Mouse (Mus musculus): Measurements from ENCODE around the gene Rbm19. TPM values are rescaled to one million over a fixed set of nuclear protein-coding genes. Genes with fewer than 3 reads are reported as not detected.

Rbm19 gene
- polyA plus RNA-seq, 1 experiment from 2014 or later = 27.0 TPM

DNA sequence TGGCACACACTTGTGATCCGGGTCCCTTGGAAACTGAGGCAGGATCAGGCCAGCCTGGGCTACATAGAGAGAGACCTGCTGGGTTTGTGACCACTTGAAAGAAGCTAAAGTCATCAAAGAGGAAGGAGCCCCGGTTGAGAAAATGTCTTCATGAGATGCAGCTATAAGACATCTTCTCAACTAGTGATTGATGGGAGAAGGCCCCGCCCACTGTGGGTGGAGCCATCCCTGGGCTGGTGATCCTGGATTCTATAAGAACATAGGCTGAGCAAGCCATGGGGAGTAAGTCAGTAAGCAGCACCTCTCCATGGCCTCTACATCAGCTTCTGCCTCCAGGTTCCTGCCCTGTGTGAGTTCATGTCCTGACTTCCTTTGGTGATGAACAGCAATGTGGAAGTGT, 98.2 kb downstream of the Rbm19 start:
- Histone ChIP-seq H3K27ac (replicated peaks; ENCODE audit: low read depth, low read length) (no peak overlapping the region), H3K4me1 (ENCODE audit: control insufficient read depth, insufficient read depth, low read length) (peaks cover 4% of the 10 kb centered on the region; the same call in 1 of the 2 replicates), H3K9ac (replicated peaks; ENCODE audit: low read length) (no peak overlapping the region), H3K4me3 (ENCODE audit: low read depth, low read length) (no peak overlapping the region), H3K36me3 (replicated peaks; ENCODE audit: control insufficient read depth, insufficient read depth, low read depth, low read length) (no peaks in the 10 kb centered on the region), H3K27me3 (ENCODE audit: control insufficient read depth, insufficient read depth, low read length) (no peaks in the 10 kb centered on the region; the same call in 1 of the 2 replicates), H3K4me2 (ENCODE audit: low read depth, low read length) (no peak overlapping the region), H3K9me3 (replicated peaks; ENCODE audit: control insufficient read depth, low read length) (no peaks in the 10 kb centered on the region)
- DNase-seq (ENCODE audit: low spot score) (no peak), ATAC-seq (replicated peaks; ENCODE audit: insufficient number of reproducible peaks, low FRiP score, low TSS enrichment, low read depth) (no peak)
- 73% methylated on average over 3 of the region's 3 CpGs for WGBS

DNA sequence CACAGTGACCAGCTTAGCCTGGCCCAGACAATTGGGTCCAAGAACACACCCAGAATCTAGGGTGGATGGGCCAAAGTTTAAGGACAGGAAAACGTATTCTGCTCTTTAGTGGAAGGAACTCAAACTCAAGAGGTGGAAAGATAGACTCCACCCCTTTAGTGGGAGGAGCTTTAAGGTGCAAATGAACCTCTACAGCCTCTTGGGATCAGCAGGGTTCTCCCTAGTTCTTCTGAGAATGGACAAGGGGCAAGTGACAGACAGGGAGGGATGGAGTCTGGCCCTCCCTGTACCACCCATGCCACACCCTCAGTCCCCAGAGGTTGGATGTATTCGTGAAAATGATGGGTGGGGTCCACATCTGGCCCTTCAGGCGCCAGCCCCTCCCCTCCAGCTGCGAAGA, 105.0 kb downstream of the Rbm19 start:
- H3K36me3 ChIP-seq (replicated peaks; ENCODE audit: control insufficient read depth, insufficient read depth, low read depth, low read length) = no peaks in the 10 kb centered on the region
- H3K4me2 ChIP-seq (ENCODE audit: low read depth, low read length) = no peak overlapping the region
- 9% methylated on average over 4 of the region's 4 CpGs for WGBS
- no peak overlapping the region for H3K27ac ChIP-seq (replicated peaks; ENCODE audit: low read depth, low read length)
- no peaks in the 10 kb centered on the region for H3K9me3 ChIP-seq (replicated peaks; ENCODE audit: control insufficient read depth, low read length)
- DNase-seq (ENCODE audit: low spot score) = no peak
- no peak for ATAC-seq (replicated peaks; ENCODE audit: insufficient number of reproducible peaks, low FRiP score, low TSS enrichment, low read depth)
- no peak overlapping the region for H3K9ac ChIP-seq (replicated peaks; ENCODE audit: low read length)
- H3K4me1 ChIP-seq (ENCODE audit: control insufficient read depth, insufficient read depth, low read length) = no peaks in the 10 kb centered on the region; the same call in 1 of the 2 replicates
- no peak overlapping the region for H3K4me3 ChIP-seq (ENCODE audit: low read depth, low read length)
- H3K27me3 ChIP-seq (ENCODE audit: control insufficient read depth, insufficient read depth, low read length) = no peaks in the 10 kb centered on the region; the same call in 1 of the 2 replicates

DNA sequence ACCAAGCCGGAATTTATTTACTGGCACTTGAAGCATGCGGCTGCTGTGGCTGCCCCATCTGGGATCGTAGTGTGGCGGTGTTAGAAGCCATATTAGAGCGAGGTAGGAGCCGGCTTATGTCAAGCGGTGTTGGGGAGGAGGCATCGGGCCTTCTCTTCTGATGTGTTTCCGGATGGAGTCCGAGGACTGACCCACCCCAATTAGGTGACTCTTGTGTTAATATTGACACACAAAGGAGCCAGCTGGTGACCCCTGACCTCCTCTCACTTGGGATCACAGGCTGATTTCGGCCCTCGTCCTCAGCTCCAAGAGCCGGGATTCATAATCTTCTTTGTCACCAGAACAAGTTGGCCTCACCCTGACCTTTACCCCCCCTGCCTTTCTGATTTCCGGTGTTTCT, 109.1 kb downstream of the Rbm19 start:
- Histone ChIP-seq H3K27me3 (ENCODE audit: control insufficient read depth, insufficient read depth, low read length) (no peaks in the 10 kb centered on the region; the same call in 1 of the 2 replicates), H3K9ac (replicated peaks; ENCODE audit: low read length) (no peak overlapping the region), H3K27ac (replicated peaks; ENCODE audit: low read depth, low read length) (no peak overlapping the region), H3K9me3 (replicated peaks; ENCODE audit: control insufficient read depth, low read length) (no peaks in the 10 kb centered on the region), H3K4me3 (ENCODE audit: low read depth, low read length) (no peak overlapping the region), H3K36me3 (replicated peaks; ENCODE audit: control insufficient read depth, insufficient read depth, low read depth, low read length) (no peaks in the 10 kb centered on the region), H3K4me1 (ENCODE audit: control insufficient read depth, insufficient read depth, low read length) (no peaks in the 10 kb centered on the region; the same call in 1 of the 2 replicates), H3K4me2 (ENCODE audit: low read depth, low read length) (no peak overlapping the region)
- no peak for ATAC-seq (replicated peaks; ENCODE audit: insufficient number of reproducible peaks, low FRiP score, low TSS enrichment, low read depth)
- 17% methylated on average over 14 of the region's 14 CpGs for WGBS
- DNase-seq (ENCODE audit: low spot score) = no peak

DNA sequence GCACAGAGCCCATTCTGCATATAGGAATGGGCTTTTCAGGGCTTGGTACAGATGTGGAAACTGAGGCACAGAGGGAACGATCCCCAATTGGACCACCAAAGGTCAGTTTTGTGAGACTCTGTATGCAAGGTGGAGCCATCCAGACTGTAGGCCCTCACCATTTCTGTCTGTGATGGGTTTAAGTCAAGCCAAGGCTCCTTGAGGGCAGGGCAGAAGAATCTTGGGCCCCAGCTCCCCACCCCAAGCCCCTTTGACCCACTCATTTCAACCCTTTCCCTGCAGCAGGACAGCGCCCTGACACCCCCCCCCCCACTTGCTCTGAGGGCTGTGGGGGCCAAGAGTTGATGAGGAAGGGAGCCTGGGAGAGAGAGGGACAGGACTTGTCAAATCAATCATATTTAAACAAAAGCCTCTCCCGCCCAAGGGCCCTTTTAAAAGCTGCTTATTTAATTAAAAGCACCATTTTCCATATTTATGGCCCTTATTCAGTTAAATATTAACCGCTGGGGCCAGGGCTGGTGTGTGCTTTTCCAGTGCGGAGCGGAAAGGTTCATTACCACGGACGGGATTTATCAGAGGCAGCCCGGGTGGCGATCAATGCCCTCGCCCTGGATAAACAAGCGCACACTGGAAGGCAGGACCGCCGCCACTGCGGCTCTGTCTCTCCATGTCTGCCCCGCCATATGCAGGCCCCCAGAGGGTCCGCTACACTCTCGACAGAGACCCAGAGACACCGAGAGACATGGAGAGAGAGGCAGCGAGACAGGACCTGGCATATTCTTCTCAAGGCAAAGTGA, 112.5 kb downstream of the Rbm19 start:
- Histone ChIP-seq H3K9me3 (replicated peaks; ENCODE audit: control insufficient read depth, low read length) (no peaks in the 10 kb centered on the region), H3K4me2 (ENCODE audit: low read depth, low read length) (no peak overlapping the region), H3K9ac (replicated peaks; ENCODE audit: low read length) (no peak overlapping the region), H3K27ac (replicated peaks; ENCODE audit: low read depth, low read length) (no peak overlapping the region), H3K4me1 (ENCODE audit: control insufficient read depth, insufficient read depth, low read length) (peaks cover 2% of the 10 kb centered on the region), H3K36me3 (replicated peaks; ENCODE audit: control insufficient read depth, insufficient read depth, low read depth, low read length) (no peaks in the 10 kb centered on the region), H3K4me3 (ENCODE audit: low read depth, low read length) (no peak overlapping the region), H3K27me3 (ENCODE audit: control insufficient read depth, insufficient read depth, low read length) (peaks cover 3% of the 10 kb centered on the region; the same call in 1 of the 2 replicates)
- DNase-seq (ENCODE audit: low spot score) = no peak
- 61% methylated on average over 20 of the region's 20 CpGs for whole genome bisulfite sequencing
- ATAC-seq (replicated peaks; ENCODE audit: insufficient number of reproducible peaks, low FRiP score, low TSS enrichment, low read depth) = no peak

DNA sequence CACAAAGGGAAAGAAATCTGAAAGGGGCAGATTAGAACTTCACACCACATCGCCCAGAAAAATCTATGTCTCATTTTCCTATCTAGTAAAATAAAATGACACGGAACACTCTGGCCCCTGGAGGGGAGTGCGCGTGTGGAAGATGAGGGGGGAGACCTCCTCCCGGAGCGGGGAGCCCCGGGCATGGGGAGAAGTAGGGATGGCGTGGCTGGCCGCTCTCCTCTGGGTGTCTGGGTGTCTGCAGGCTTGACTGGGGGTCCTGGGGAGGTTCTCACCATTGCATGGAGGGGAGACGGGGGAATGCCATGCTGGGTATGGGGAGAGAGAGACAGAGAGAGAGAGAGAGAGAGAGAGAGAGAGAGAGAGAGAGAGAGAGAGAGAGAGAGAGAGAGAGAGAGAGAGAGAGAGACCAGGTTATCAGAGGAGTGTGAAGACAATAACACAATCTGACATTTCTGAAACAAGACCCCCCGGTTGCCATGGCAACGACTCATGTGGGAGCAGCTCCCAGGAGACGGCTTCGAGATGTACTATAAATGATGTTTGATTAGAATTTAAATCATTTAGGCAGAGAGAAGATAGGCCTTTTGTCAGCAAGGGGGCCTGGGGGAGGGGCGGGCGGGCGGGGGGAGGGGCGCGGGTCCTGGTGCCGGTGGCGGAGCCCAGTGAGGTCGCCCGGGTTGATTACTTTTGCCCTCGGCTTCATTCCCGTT, 115.3 kb downstream of the Rbm19 start:
- H3K9me3 ChIP-seq (replicated peaks; ENCODE audit: control insufficient read depth, low read length) = no peaks in the 10 kb centered on the region
- DNase-seq (ENCODE audit: low spot score) (peak; percentile 84), ATAC-seq (replicated peaks; ENCODE audit: insufficient number of reproducible peaks, low FRiP score, low TSS enrichment, low read depth) (no peak)
- WGBS = 5% methylated on average over 25 of the region's 25 CpGs
- peaks cover 3% of the 10 kb centered on the region; the same call in 1 of the 2 replicates for H3K27me3 ChIP-seq (ENCODE audit: control insufficient read depth, insufficient read depth, low read length)
- H3K27ac ChIP-seq (replicated peaks; ENCODE audit: low read depth, low read length) = no peak overlapping the region
- peak overlapping the region; percentile 18; the same call in 1 of the 2 replicates for H3K4me3 ChIP-seq (ENCODE audit: low read depth, low read length)
- peak overlapping the region; percentile 57 for H3K4me2 ChIP-seq (ENCODE audit: low read depth, low read length)
- no peaks in the 10 kb centered on the region for H3K36me3 ChIP-seq (replicated peaks; ENCODE audit: control insufficient read depth, insufficient read depth, low read depth, low read length)
- peaks cover 2% of the 10 kb centered on the region; the same call in 1 of the 2 replicates for H3K4me1 ChIP-seq (ENCODE audit: control insufficient read depth, insufficient read depth, low read length)
- H3K9ac ChIP-seq (replicated peaks; ENCODE audit: low read length) = peak overlapping the region; percentile 32; the same call in 1 of the 2 replicates

DNA sequence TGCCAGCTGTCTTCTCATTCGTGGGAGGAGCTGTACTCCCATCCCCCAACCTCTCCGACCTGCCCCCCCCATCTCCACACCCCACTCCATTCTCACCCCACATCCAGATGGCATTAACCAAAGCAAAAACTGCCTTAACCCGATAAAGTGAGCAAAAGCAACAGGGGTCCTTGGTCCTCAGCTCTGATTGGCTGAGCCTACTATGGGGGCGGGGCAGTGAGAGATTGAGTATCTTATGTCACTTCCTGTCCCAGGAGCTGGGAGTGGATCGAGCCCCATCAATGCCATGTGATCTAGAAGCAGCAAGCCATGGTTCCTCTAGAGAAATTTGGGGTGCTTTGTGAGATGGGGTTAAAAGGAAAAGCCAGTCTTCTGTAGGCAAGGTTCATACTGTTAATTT, 118.9 kb downstream of the Rbm19 start:
- H3K9ac ChIP-seq (replicated peaks; ENCODE audit: low read length) = no peak overlapping the region
- H3K36me3 ChIP-seq (replicated peaks; ENCODE audit: control insufficient read depth, insufficient read depth, low read depth, low read length) = no peaks in the 10 kb centered on the region
- H3K9me3 ChIP-seq (replicated peaks; ENCODE audit: control insufficient read depth, low read length) = no peaks in the 10 kb centered on the region
- no peak for DNase-seq (ENCODE audit: low spot score)
- peaks cover 2% of the 10 kb centered on the region; the same call in 1 of the 2 replicates for H3K4me1 ChIP-seq (ENCODE audit: control insufficient read depth, insufficient read depth, low read length)
- 62% methylated on average over 5 of the region's 5 CpGs for WGBS
- no peak for ATAC-seq (replicated peaks; ENCODE audit: insufficient number of reproducible peaks, low FRiP score, low TSS enrichment, low read depth)
- no peak overlapping the region for H3K27ac ChIP-seq (replicated peaks; ENCODE audit: low read depth, low read length)
- H3K4me3 ChIP-seq (ENCODE audit: low read depth, low read length) = no peak overlapping the region
- H3K4me2 ChIP-seq (ENCODE audit: low read depth, low read length) = no peak overlapping the region
- H3K27me3 ChIP-seq (ENCODE audit: control insufficient read depth, insufficient read depth, low read length) = peaks cover 3% of the 10 kb centered on the region; the same call in 1 of the 2 replicates

DNA sequence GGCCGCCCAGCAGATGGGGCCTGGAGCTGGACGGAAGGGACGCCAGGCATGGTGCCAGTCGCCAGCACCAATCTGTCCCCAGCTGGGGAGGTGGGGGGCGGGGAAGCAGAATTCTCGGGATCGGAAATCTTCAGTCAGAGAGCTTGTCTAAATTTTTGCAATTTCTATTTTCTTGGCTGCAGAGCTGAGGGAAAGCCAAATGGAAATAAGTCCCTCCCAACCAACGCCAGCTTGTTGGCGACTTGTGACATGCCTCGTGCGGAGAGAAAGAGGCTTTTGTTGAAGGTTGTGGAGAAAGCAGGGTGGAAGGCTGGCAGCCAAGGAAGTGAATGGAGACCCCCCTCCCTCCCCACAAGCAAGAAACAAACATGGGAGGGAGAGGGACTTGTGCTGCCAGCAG, 119.3 kb downstream of the Rbm19 start:
- H3K36me3 ChIP-seq (replicated peaks; ENCODE audit: control insufficient read depth, insufficient read depth, low read depth, low read length) = no peaks in the 10 kb centered on the region
- no peak overlapping the region for H3K27ac ChIP-seq (replicated peaks; ENCODE audit: low read depth, low read length)
- DNase-seq (ENCODE audit: low spot score) (no peak), ATAC-seq (replicated peaks; ENCODE audit: insufficient number of reproducible peaks, low FRiP score, low TSS enrichment, low read depth) (no peak)
- 70% methylated on average over 11 of the region's 11 CpGs for WGBS
- H3K4me2 ChIP-seq (ENCODE audit: low read depth, low read length) = no peak overlapping the region
- no peaks in the 10 kb centered on the region for H3K9me3 ChIP-seq (replicated peaks; ENCODE audit: control insufficient read depth, low read length)
- no peak overlapping the region for H3K9ac ChIP-seq (replicated peaks; ENCODE audit: low read length)
- no peak overlapping the region for H3K4me3 ChIP-seq (ENCODE audit: low read depth, low read length)
- H3K27me3 ChIP-seq (ENCODE audit: control insufficient read depth, insufficient read depth, low read length) = peaks cover 3% of the 10 kb centered on the region; the same call in 1 of the 2 replicates
- peaks cover 2% of the 10 kb centered on the region; the same call in 1 of the 2 replicates for H3K4me1 ChIP-seq (ENCODE audit: control insufficient read depth, insufficient read depth, low read length)

DNA sequence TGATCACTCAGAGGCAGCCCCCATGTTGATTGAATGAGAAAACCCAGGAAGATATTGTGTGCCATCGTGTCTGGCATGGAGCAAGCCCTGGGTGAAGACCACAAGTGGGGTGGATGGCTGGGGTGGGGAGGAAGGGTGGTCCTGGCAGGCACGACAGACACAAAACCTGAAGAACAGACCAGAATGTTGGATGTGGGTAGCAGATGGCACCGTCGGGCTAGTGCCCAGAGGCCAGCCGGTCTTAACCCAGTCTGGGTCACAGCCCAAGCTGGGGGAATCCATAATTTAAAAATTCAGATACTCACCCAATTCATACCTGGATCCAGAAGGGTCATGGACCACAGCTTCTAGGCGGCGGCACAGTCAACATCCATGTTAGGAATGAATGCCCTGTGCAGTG, 123.8 kb downstream of the Rbm19 start:
- no peaks in the 10 kb centered on the region for H3K36me3 ChIP-seq (replicated peaks; ENCODE audit: control insufficient read depth, insufficient read depth, low read depth, low read length)
- no peaks in the 10 kb centered on the region for H3K4me1 ChIP-seq (ENCODE audit: control insufficient read depth, insufficient read depth, low read length)
- H3K4me3 ChIP-seq (ENCODE audit: low read depth, low read length) = no peak overlapping the region
- H3K9ac ChIP-seq (replicated peaks; ENCODE audit: low read length) = no peak overlapping the region
- H3K9me3 ChIP-seq (replicated peaks; ENCODE audit: control insufficient read depth, low read length) = no peaks in the 10 kb centered on the region
- H3K27ac ChIP-seq (replicated peaks; ENCODE audit: low read depth, low read length) = no peak overlapping the region
- DNase-seq (ENCODE audit: low spot score) = no peak
- H3K27me3 ChIP-seq (ENCODE audit: control insufficient read depth, insufficient read depth, low read length) = no peaks in the 10 kb centered on the region
- WGBS = 91% methylated on average over 7 of the region's 7 CpGs
- H3K4me2 ChIP-seq (ENCODE audit: low read depth, low read length) = no peak overlapping the region
- ATAC-seq (replicated peaks; ENCODE audit: insufficient number of reproducible peaks, low FRiP score, low TSS enrichment, low read depth) = no peak
